Mouse (Mus musculus) limb, embryonic 14.5 days (tissue): Measurements from ENCODE around the gene E130311K13Rik. TPM values are rescaled to one million over a fixed set of nuclear protein-coding genes. Genes with fewer than 3 reads are reported as not detected.
A peak's percentile ranks its signal among the peaks of the same experiment; 100 is the strongest.

Experiments
- ATAC-seq: fragments of 200-750 bp; cut with Nextera tagmentation; 2 replicates; pipeline ENCODE4 v1.8.0; 2017; ENCODE audit warnings: low read depth, moderate number of reproducible peaks, moderate TSS enrichment; ENCODE audit not compliant: low FRiP score
- DNase-seq: peaks from one replicate; pipeline ENCODE4 v3.0.0-alpha.2; 2015; ENCODE audit warnings: low spot score
- H3K27ac ChIP-seq: fragments of 300-500 bp; sonication (generic); replicated peaks from 2 replicates; pipeline ENCODE4 v1.5.1; 2014; ENCODE audit warnings: low read depth, mild to moderate bottlenecking, low read length, moderate library complexity, mixed read lengths
- H3K27me3 ChIP-seq: fragments of 300-500 bp; sonication (generic); 2 replicates; pipeline ENCODE4 v1.6.1; 2014; ENCODE audit warnings: low read length, mixed read lengths; ENCODE audit not compliant: control insufficient read depth, insufficient read depth
- H3K36me3 ChIP-seq: fragments of 300-500 bp; sonication (generic); 2 replicates; pipeline ENCODE4 v1.6.1; 2014; ENCODE audit warnings: mild to moderate bottlenecking, low read length, moderate library complexity, mixed read lengths; ENCODE audit not compliant: control insufficient read depth, insufficient read depth
- H3K4me1 ChIP-seq: fragments of 300-500 bp; sonication (generic); 2 replicates; pipeline ENCODE4 v1.6.1; 2014; ENCODE audit warnings: antibody characterized with exemption, low read length, mixed read lengths; ENCODE audit not compliant: control insufficient read depth, insufficient read depth
- H3K4me2 ChIP-seq: fragments of 300-500 bp; sonication (generic); replicated peaks from 2 replicates; pipeline ENCODE4 v1.6.1; 2014; ENCODE audit warnings: low read depth, mild to moderate bottlenecking, low read length, moderate library complexity; ENCODE audit not compliant: severe bottlenecking
- H3K4me3 ChIP-seq: fragments of 300-500 bp; sonication (generic); replicated peaks from 2 replicates; pipeline ENCODE4 v1.5.1; 2014; ENCODE audit warnings: low read length
- H3K9ac ChIP-seq: fragments of 300-500 bp; sonication (generic); 2 replicates; pipeline ENCODE4 v1.6.1; 2014; ENCODE audit warnings: mild to moderate bottlenecking, low read depth, low read length, moderate library complexity; ENCODE audit not compliant: severe bottlenecking
- H3K9me3 ChIP-seq: fragments of 300-500 bp; sonication (generic); 2 replicates; pipeline ENCODE4 v1.6.1; 2016; ENCODE audit warnings: low read length; ENCODE audit not compliant: control insufficient read depth
- POLR2A ChIP-seq: fragments of 200-500 bp; IDR thresholded peaks from 2 replicates; pipeline ENCODE4 v1.8.0; 2012; ENCODE audit warnings: inconsistent platforms, mild to moderate bottlenecking, moderate library complexity, borderline replicate concordance; ENCODE audit not compliant: insufficient read depth, insufficient read length; ENCODE audit errors: extremely low read depth
- WGBS: fragments of 180-500 bp; shearing (Covaris S2); extraction: QIAGEN DNeasy Blood & Tissue Kit; methylation state at CpG from one replicate; pipeline ENCODE4 v1.1.7; 2014; 5-methylcytosine and 5-hydroxymethylcytosine counted together
- polyA plus RNA-seq, 2 experiments: library from polyadenylated mRNA; depleted of rRNA in 1 of 2; stranded (reverse) in 1 of 2; unstranded in 1 of 2; fragments of >200 nt; fragmentation: Nextera tagmentation in 1 of 2; extraction: Ambion mirVana in 1 of 2; gene quantifications; 2 replicates each; pipeline versions ENCODE4 v1.2.1 to v1.2.3; 2012 to 2014

E130311K13Rik gene
- polyA plus RNA-seq (2012; rRNA removed), result 4.0 and 6.2 TPM in 2 replicates
- polyA plus RNA-seq (2014; fragmentation: Nextera tagmentation; extraction: Ambion mirVana), result 7.0 and 8.9 TPM in 2 replicates

GRCm38 (mm10) chr3:63928878-63929859 is at the start of gene E130311K13Rik:
Gene E130311K13Rik, minus strand, starts transcription at chr3:63929472.
- peak; percentile 96 for ATAC-seq
- 3% methylated on average over 47 of the region's 48 CpGs for WGBS
- H3K9ac ChIP-seq, result peak within 1 kb of the TSS; percentile 98

GRCm38 (mm10) chr3:63977895-63978294 is 48.6 kb upstream of the E130311K13Rik start:
- Histone ChIP-seq H3K4me2 (0 out of 2 replicates have a peak overlapping the region, but pooled peaks have one; percentile 76), H3K27me3 (no peaks in the 10 kb centered on the region), H3K9ac (no peak overlapping the region), H3K36me3 (peaks cover 20% of the 10 kb centered on the region), H3K9me3 (no peaks in the 10 kb centered on the region), H3K4me3 (0 out of 2 replicates have a peak overlapping the region, but pooled peaks have one; percentile 93), H3K27ac (no peak overlapping the region), H3K4me1 (peaks cover 15% of the 10 kb centered on the region)
- ATAC-seq (no peak), DNase-seq (no peak)
- 36% methylated on average over 4 of the region's 4 CpGs for whole genome bisulfite sequencing
- TF ChIP-seq POLR2A, result no peak

More at GRCm38 (mm10) chr3:63928878-63929859, at the start of gene E130311K13Rik:
- Histone ChIP-seq H3K4me1 (no peaks in the 10 kb centered on the region), H3K27me3 (no peaks in the 10 kb centered on the region), H3K27ac (peak within 1 kb of the TSS; percentile 70), H3K4me3 (peak within 1 kb of the TSS; percentile 78), H3K4me2 (peak within 1 kb of the TSS; percentile 75), H3K9me3 (no peaks in the 10 kb centered on the region), H3K36me3 (peaks cover 3% of the 10 kb centered on the region; the same call in 1 of the 2 replicates)
- peak; percentile 81 for DNase-seq
- TF ChIP-seq POLR2A, result 0 out of 2 replicates have a peak, but pooled peaks have one; percentile 70

GRCm38 (mm10) chr3:63975955-63976908 is 47.0 kb upstream of the E130311K13Rik start, which contains the start of gene Gmps:
Gene Gmps, plus strand, starts transcription at chr3:63976106.
- peak; percentile 82; the same call in 1 of the 2 replicates for TF ChIP-seq POLR2A
- Histone ChIP-seq H3K4me3 (peak within 1 kb of the TSS; percentile 93), H3K27me3 (no peaks in the 10 kb centered on the region), H3K9ac (peak within 1 kb of the TSS; percentile 98), H3K4me1 (peaks cover 15% of the 10 kb centered on the region), H3K27ac (peak within 1 kb of the TSS; percentile 91), H3K4me2 (peak within 1 kb of the TSS; percentile 76), H3K36me3 (peaks cover 11% of the 10 kb centered on the region), H3K9me3 (no peaks in the 10 kb centered on the region)
- WGBS, result under 1% methylated on average over 65 of the region's 67 CpGs
- ATAC-seq (peak; percentile 98), DNase-seq (peak; percentile 93)

GRCm38 (mm10) chr3:63965929-63966328 is 36.7 kb upstream of the E130311K13Rik start:
- 66% methylated on average over 2 of the region's 2 CpGs for WGBS
- H3K9ac ChIP-seq, result no peak overlapping the region
- H3K4me2 ChIP-seq, result no peak overlapping the region
- H3K36me3 ChIP-seq, result no peaks in the 10 kb centered on the region
- DNase-seq, result no peak
- TF ChIP-seq POLR2A, result no peak
- no peak overlapping the region for H3K4me3 ChIP-seq
- H3K9me3 ChIP-seq, result no peaks in the 10 kb centered on the region
- H3K4me1 ChIP-seq, result peaks cover 20% of the 10 kb centered on the region
- H3K27me3 ChIP-seq, result no peaks in the 10 kb centered on the region
- H3K27ac ChIP-seq, result no peak overlapping the region
- ATAC-seq, result no peak

GRCm38 (mm10) chr3:63964922-63965249 is 35.6 kb upstream of the E130311K13Rik start:
- no peak for ATAC-seq
- H3K4me3 ChIP-seq, result peak overlapping the region; percentile 90
- no peaks in the 10 kb centered on the region for H3K9me3 ChIP-seq
- DNase-seq, result no peak
- H3K36me3 ChIP-seq, result peaks cover 3% of the 10 kb centered on the region; the same call in 1 of the 2 replicates
- H3K9ac ChIP-seq, result no peak overlapping the region
- H3K4me2 ChIP-seq, result peak overlapping the region; percentile 76
- peak overlapping the region; percentile 85; the same call in 1 of the 2 replicates for H3K27ac ChIP-seq
- no peak for TF ChIP-seq POLR2A
- no peaks in the 10 kb centered on the region for H3K27me3 ChIP-seq
- H3K4me1 ChIP-seq, result peaks cover 20% of the 10 kb centered on the region
- 80% methylated on average over 6 of the region's 6 CpGs for WGBS
